Mouse (Mus musculus) left cerebral cortex, adult 8-10 months (tissue): ENCODE measurements around the gene Cacna1s. TPM values are rescaled to one million over a fixed set of nuclear protein-coding genes. Genes with fewer than 3 reads are reported as not detected.

Experiments used
- DNase-seq, 2 experiments: peaks; one replicate each; pipeline ENCODE4 v3.0.0; 2022; ENCODE audit warnings: low spot score in 2 of 2
- total RNA-seq, 4 experiments: library from RNA; stranded (reverse); gene quantifications; 2 replicates each; pipeline ENCODE4 v1.2.4; 2022

Gene Cacna1s
- total RNA-seq, 4 experiments from 2014 or later = 0.83 to 1.6 (median 1.4) TPM

GRCm38 (mm10) chr1:136137071-136137531 lies 84.6 kb downstream of the Cacna1s start:
- DNase-seq = no peak

- DNase-seq = no peak
Measured at GRCm38 (mm10) chr1:136137575-136137974, 85.0 kb downstream of the Cacna1s start.

GRCm38 (mm10) chr1:136138191-136138830 lies 85.8 kb downstream of the Cacna1s start:
- no peak for DNase-seq

GRCm38 (mm10) chr1:136139990-136140640 lies 87.6 kb downstream of the Cacna1s start:
- peak; percentile 77 to 92 for DNase-seq

GRCm38 (mm10) chr1:136141176-136141950 lies 88.8 kb downstream of the Cacna1s start:
- DNase-seq = peak in 1 of 2 experiments; percentile 75

- DNase-seq = peak in 1 of 2 experiments; percentile 83
Measured at GRCm38 (mm10) chr1:136142336-136142735, 89.8 kb downstream of the Cacna1s start.

GRCm38 (mm10) chr1:136143514-136143913 lies 91.0 kb downstream of the Cacna1s start:
- DNase-seq = peak in 1 of 2 experiments; percentile 87

GRCm38 (mm10) chr1:136149702-136150101 lies 97.2 kb downstream of the Cacna1s start:
- no peak for DNase-seq

GRCm38 (mm10) chr1:136151371-136151770 lies 98.8 kb downstream of the Cacna1s start:
- no peak for DNase-seq

- no peak for DNase-seq
Measured at GRCm38 (mm10) chr1:136156304-136156703, 103.8 kb downstream of the Cacna1s start.

GRCm38 (mm10) chr1:136156951-136157350 lies 104.4 kb downstream of the Cacna1s start:
- DNase-seq = no peak

- no peak for DNase-seq
Measured at GRCm38 (mm10) chr1:136159830-136160229, 107.3 kb downstream of the Cacna1s start.

GRCm38 (mm10) chr1:136160297-136160696 lies 107.7 kb downstream of the Cacna1s start:
- DNase-seq = no peak

GRCm38 (mm10) chr1:136160930-136161329 lies 108.4 kb downstream of the Cacna1s start:
- DNase-seq = no peak

GRCm38 (mm10) chr1:136161333-136161921 lies 108.9 kb downstream of the Cacna1s start:
- DNase-seq = no peak

GRCm38 (mm10) chr1:136165436-136165835 lies 112.9 kb downstream of the Cacna1s start:
- no peak for DNase-seq

GRCm38 (mm10) chr1:136167657-136168056 lies 115.1 kb downstream of the Cacna1s start:
- no peak for DNase-seq
